Mouse (Mus musculus) gastrocnemius, postnatal 36 days (tissue): ENCODE measurements around the gene Trim47. TPM values are rescaled to one million over a fixed set of nuclear protein-coding genes. Genes with fewer than 3 reads are reported as not detected.
"Not testable (repeated sequence)": the region's sequence is repeated elsewhere in the genome, so short reads cannot be mapped to it uniquely, and the experiment has no call there.

Source experiments
- DNase-seq, 2 experiments: peaks; one replicate each; pipeline ENCODE4 v3.0.0; 2022
- intact Hi-C: fragments of 180-260 bp; cut with DNase I; formaldehyde crosslinking; loops from one replicate; pipeline ENCODE4 v1.15.1; 2025
- total RNA-seq, 2 experiments: library from RNA; stranded (reverse); gene quantifications; 2 replicates each; pipeline ENCODE4 v1.2.3; 2021

Trim47 gene
- total RNA-seq, 2 experiments from 2014 or later: 9.1 to 9.3 TPM

DNA sequence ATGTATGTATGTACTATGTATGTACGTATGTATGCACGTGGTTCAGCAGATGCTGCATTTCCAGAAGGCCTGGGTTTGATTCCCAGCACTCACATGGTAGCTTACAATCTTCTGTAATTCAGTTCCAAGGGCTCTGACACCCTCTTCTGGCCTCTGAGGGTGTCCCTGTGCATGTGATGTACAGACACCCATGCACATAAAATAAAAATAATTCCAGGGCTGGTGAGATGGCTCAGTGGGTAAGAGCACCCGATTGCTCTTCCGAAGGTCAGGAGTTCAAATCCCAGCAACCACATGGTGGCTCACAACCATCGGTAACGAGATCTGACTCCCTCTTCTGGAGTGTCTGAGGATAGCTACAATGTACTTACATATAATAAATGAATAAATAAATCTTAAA is 34.1 kb downstream of the Trim47 start:
- DNase-seq, intact Hi-C loops: not testable (repeated sequence)

DNA sequence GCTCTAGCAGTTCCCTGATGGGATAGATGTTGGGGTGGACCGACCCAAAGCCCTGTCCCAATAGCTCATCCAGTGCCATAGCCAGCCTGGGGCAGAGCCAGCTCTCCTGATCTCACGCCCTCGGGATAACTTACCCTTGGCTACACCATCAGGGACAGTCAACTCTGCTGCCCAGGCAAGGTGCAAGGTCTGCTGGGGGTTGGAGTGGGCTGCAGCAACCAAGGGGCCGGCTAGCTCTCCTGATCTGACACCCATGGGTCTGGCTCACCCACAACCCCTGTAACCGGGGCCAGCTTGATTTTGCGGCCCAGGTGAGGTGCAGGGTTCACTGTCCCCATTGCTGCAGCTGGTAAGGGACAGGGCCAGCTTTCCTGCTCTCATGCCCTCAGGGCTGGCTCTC is 35.4 kb downstream of the Trim47 start:
- DNase-seq: no peak
- intact Hi-C loops: no loop called here

DNA sequence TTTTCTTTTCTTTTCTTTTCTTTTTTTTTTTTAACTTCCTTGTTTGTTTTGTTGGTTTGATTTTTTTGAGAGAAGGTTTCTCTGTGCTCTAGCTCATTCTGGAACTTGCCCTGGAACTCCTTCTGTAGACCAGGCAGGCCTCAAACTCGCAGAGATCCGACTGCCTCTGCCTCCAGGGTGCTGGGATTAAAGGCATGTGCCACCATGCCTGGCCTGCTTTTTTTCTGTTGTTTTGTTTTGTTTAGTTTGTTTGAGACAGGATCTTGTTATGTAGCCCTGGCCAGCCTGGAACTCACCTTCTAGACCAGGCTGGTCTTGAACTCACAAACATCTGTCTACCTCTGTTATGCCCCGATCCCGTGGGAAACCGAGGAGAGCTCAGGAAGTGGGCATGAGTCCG is 37.5 kb downstream of the Trim47 start:
- DNase-seq: no peak
- intact Hi-C loops: no loop called here

DNA sequence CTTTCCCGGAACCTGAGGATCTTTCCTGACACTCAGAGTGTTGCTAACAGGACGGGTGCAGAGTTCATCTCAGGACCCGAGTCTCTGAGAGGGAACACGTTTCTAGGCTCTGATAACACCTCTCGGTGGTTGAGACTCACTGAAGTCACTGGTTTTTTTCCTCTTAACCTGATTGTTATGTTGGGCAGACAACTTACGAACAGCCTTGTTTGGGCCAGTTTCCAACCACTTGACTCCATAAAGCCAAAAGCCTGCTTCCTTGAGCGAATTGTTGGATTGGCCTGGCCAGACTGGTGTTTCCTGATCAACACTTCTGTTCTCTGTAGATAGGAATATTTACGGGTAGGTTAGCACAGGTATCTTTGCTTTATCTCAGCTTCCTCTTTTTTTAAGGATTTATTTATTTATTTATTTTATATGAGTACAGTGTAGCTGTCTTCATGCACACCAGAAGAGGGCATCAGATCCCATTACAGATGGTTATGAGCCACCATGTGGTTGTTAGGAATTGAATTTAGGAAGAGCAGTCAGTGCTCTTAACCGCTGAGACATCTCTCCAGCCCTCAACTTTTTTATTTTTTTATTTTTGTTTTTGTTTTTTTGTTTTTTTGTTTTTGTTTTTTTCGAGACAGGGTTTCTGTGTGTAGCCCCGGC is 38.1 kb downstream of the Trim47 start:
- DNase-seq: no peak
- intact Hi-C loops: no loop called here

DNA sequence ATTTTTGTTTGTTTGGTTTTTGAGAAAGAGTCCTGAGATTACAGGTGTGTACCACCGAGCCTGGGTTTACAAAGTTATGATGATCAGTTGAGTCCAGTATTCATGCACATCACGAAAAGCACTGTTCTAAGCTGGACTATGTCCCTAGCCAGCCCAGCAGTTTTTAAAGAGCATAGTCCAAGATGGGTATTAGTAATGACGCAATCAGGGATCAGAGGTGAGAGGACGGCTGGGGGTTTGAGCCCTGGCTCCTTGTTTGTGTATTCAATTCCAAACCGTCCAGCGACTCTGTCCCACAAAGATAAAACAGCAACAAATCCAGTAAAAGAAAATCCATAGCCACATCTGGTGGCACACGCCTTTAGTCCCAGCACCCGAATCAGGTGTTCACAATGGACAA is 38.8 kb downstream of the Trim47 start:
- intact Hi-C loops: no loop called here

DNA sequence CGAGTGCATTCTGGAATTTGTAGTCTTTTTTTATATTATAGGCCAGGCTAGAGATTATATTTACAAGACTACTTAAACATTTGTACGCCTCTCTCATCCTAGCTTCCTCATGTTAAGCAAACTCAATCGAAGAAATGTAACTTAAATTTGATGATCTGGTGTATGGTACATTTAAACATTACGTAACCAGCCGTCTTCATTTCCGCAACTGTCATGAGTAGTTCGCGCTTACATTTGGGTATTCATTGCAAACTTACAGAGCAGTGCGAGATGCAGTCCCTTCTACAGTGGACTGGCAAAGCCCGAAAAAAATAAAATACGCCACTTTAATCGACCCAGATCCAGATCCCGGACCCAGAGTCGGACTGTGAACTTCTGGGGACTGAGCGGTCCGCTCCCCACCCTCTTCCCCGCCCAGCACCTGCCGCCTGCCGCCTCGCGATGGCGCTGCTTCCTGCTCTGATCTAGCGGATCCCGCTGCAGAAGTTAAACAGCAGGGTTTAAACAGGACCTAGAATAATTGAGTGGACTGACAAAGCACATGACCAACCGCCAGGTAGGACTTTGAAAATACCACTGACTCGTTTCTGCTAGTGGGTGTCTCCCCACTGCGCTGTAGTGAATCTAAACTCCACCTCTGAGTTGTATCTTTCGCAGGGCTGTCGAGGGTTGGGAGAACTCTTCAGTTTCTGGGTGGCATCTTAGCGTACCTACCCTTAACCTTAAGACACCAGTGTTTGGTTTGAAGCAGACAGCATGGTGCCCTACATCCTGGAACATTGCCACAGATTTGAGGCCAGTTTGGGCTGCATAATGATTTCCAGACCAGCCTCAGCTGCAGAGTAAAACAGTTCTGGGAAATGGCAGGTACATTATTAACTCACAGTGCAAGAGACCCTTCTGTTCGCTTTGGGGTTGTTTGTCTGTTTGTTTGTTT is 39.5 kb downstream of the Trim47 start:
- intact Hi-C loops: loop anchor here (1.0 kb wide), 1 partner anchor 43 kb away; no protein-coding TSS in a partner anchor
- DNase-seq: peak; percentile 87 to 88

More for the DNA sequence above, 38.8 kb downstream of the Trim47 start:
- no peak for DNase-seq

DNA sequence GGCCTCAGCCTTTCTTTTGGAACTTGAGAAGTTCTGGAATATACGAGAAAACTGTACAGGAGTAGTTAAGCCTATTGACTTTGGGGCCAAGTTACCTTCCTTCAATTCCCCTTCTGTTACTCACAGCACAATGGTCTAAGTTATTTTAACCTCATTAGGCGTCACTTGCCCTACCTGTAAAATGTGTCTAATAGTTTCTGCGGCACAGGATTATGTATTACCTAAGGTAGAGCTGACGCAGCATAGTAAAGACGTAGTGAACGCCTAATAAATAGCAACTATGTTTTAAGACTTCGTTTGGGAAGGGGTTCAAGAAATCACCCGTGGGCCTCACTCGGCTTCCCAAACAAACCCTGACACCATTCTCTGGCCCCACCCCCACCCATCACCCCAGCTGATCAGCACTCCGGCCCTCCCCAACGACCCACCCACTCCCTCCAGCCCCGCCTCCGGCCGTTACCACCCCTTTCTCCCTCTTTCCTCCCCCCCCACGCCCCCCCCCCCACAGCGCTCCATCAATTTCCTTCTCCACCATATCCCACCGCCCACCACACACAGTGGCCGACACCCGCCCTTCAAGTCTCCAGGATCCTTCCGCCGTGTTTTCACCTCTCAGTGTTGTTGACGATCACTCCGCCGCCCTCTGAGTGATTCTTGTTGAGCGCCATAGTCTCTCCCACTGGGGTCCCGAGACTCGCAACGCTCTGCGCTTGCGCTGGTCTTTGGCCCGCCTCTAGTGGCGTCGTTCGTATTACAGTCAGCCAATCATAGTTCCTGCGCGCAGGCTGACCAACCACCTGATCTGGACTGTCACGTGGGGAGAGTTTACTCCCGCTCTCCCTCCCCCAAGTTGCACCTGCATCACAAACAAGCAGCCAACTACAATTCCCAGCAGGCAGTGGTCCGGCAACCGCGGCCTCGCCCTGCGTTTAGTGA is 40.5 kb downstream of the Trim47 start, which contains the start of gene Wbp2:
Gene Wbp2 (minus strand): TSS at position 738 of the 936 bp plus-strand sequence.
- intact Hi-C loops: loop anchor here (1.0 kb wide), 1 partner anchor 44 kb away; no protein-coding TSS in a partner anchor

DNA sequence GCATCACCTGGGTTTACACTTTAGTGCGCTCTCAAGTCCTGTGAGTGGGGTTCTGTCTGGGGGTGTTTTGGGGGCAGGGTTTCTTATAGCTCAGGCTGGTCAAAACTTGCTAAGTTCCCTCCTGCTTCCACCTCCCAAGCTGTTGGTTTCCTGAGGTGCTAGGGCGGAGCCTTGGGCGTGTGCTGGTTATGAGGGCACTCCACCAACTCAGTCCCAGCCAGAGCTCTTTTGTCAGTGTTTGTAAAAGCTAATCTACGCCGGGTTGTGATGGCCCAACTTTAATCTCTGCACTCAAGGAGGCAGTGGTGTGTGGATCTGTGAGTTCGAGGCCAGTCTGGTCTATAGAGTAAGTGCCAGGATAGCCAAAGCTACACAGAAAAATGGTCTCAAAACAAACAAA is 42.8 kb downstream of the Trim47 start:
- DNase-seq: no peak
- intact Hi-C loops: loop anchor here (5.0 kb wide), 1 partner anchor 47 kb away; no protein-coding TSS in a partner anchor

More for the DNA sequence above, 40.5 kb downstream of the Trim47 start, which contains the start of gene Wbp2:
- DNase-seq: peak; percentile 95 to 96

DNA sequence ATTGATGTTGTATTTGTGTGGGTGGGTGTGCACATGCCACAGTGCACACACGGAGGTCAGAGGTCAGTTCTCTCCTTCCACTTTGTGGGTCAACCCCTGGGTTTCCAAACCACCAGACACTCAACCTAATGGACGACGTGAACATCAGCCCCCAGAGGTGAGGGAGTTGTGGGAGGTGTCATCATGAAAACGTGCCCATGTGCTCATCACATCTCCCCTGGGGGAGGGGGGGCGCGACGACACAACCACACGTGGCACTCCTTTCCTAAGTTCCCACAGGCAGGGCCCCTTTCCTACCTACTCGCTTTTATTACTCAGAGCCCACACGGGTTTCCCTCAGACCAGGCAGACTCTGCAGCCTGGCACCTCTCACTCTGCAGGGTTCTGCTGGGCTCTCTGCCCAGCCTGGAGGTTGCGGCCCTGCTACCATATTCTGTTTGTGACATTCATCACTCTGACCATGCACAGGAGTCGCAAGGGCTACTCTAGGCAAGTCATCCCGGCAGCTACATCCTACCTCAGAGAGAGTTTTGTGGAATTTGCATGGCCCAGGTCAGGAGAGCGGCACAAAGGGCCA is 43.8 kb downstream of the Trim47 start:
- intact Hi-C loops: loop anchor here (5.0 kb wide), 1 partner anchor 46 kb away; no protein-coding TSS in a partner anchor
- no peak for DNase-seq

DNA sequence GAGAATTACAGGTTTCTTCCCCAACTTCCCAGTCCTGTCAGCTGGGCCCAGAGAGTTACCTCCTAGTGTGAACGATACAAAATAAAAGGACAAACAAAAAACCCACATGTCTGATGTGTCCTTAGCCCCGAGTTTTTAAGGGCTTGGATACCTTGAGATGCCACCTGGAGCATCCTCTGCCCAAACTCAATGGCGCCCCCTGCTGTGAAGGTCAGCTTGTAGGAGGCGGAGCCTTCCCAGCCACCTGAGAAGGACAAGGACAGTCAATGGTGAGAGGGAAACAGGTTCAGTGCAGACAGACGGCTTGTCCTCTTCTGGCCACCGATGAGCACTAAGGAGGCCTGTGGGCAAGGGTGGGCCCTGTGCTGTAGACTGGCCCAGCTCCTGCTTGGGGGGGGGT is 45.9 kb downstream of the Trim47 start:
- intact Hi-C loops: loop anchor here (5.0 kb wide), 1 partner anchor 44 kb away; no protein-coding TSS in a partner anchor
- peak in 1 of 2 experiments; percentile 48 for DNase-seq

DNA sequence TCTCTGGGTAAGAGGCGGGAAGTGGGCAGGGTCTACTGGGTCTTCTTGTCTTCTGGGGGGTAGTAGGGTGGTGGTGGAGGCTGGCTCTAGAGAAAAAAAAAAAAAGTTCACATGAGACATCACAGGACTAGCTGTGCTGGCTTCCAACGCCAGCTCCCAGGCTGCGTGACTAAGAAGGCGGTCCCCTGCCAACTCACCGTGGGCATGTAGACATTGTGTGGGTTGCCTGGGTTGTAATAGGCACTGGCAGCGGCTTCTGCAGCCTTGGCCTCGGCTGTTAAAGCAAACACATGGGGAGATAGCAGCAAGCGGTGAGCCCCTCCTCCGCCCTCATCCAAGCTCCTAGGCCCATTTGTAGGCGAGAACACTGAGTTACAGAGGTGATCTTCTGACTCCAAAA is 47.5 kb downstream of the Trim47 start:
- DNase-seq: no peak

DNA sequence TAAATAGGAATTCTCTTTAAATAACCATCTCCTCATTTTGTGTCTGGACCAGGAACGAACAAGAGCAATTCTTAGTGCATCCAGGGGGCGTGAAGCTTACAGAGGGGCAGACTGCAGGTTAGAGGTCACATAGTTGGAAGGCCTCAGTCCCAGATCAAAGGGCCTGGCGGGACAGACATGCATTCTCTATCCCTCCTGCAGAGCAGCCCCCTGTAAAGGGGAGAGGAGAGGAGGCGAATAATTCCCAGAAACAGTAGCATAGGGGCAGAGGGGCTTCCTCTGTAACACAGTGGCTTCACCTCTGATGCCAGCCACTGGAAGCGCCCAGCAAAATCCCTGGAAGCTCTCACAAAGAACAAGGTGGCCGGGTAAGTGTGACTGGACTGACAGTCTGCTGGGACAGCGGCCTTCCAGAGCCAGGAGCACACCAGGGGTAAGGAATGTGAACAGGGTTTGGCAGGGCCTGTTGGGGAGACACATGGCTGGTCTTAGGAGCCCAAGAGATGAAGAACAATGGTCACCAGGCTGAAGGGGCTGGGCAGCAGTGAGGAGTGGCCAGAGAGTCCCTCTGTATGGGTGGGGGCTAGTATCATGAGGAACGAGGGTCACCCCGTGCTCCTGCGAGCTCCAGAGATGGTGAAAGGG is 48.2 kb downstream of the Trim47 start:
- intact Hi-C loops: no loop called here
- DNase-seq: no peak

More for the DNA sequence above, 47.5 kb downstream of the Trim47 start:
- intact Hi-C loops: no loop called here

DNA sequence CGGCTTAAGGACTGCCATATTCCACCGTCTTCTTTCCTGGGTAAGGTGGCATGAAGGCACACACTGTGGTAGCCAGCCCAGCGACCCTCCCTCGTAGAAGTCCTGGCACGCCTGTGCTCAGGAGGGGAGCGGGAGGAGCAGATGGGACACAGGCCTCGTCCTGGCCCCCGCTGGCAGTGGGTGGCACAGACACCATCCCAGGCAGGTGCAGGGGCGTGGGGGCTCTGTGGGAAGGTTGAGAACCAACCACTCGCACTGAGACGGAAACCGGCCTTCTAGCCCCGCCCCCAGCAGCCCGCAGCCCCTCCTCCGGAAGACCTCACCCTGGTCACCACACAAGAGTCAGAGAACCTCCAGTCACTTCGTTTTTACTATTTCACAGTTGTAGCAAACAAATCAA is 48.8 kb downstream of the Trim47 start:
- intact Hi-C loops: no loop called here
- no peak for DNase-seq

DNA sequence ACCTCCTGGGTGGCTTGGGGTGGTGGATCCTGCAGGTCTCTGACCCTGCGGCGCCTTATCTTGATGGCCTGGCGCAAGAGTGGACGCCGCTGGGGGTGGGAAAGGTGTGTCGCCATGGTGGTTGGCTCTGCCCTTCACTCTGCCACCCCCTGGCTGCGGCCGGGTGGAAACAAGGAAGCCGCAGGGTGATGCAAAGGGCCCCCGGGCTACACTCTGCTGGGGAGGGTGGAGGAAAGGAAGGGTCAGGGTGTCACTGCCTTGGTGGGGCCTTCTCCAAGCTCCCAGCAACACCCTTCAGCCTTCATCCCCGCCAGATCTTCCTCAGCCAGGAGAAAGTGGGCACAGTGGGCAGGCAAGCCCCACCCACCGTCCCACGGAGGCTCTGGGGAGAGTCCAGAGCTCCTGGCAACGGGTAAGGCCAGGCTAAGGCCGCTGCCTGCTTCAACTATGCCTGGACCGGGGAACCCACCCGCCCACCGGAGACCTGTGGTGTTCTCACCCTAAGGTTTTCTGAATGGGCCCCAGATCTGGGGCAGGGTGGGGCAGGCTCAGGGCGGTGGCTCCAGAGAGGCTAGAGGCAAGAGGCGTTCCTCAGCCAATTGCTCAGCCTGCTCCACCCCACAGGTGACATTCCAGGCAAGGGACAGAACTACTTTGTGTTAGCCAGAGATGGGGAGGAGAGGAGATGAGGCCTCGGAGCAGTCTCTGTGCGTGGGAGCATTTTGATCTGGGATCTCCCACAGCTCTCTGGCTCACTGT is 49.4 kb downstream of the Trim47 start, which contains the start of gene Unc13d:
Gene Unc13d (minus strand): TSS at position 516 of the 759 bp plus-strand sequence.
- no peak for DNase-seq
- intact Hi-C loops: no loop called here

DNA sequence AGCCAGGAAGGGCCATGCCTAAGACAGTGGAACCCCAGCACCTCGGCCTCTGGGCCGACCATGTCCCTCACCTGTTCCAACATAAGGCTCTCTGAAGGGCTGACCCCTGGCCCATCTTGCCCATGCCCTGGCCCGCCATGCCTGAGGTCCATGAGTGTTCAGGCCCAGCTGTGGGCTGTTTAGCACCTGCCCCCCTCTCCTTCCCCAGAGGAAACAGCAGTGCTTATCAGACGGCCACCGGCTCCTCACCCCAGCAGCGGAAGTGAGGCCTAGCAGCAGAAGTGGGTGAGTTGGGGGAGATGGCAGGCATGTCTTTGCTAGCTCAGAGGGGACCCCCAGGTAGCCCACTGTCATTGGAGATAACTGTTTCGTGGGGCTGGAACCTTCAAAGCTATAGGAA is 50.2 kb downstream of the Trim47 start:
- intact Hi-C loops: no loop called here
- DNase-seq: no peak

DNA sequence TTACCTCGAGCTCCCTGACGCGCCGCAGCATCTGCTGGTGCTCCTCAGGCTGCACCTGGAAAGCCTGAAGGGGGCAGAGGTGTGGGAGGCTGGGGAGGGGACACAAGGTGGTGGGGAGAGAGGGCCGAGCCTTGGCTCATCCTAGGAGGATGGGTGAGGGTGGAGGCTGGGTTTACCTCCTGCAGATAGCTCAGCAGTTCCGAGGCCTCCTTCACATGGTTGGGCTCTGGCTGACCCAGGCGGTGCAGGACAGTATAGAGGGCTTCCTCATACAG is 50.8 kb downstream of the Trim47 start:
- intact Hi-C loops: no loop called here
- DNase-seq: no peak

DNA sequence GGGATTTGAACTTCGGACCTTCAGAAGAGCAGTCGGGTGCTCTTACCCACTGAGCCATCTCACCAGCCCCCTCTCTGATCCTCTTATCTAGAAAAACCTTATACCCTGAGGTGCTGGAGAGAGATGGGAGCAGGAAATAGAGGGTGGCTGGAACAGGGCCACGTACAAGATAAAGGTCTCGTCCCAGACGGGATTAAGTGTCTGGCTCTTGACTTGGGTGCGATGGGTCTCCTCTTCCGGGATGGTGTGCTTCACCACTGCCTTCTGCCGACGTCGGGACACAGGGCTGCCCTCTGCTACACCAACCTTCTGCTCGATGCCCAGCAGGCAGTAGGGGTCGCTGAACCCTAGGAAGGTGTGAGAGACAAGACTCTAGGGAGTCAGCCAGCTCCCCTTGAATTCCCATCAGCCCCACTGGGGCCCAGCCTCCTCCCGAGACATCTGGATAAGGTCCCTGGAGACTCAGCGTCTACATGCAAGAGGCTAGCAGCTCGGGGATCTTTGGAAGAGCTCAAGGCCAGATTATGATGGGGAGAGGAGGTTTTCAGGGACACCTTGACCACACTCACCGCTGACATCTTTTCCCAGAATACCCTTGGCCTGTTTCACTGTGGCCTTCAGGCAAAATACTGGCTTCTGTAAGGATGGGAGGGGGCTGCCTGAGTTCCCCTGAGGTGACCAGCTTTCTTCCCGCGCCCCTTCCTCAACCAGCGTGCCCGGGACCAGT is 51.3 kb downstream of the Trim47 start:
- intact Hi-C loops: no loop called here
- no peak for DNase-seq

DNA sequence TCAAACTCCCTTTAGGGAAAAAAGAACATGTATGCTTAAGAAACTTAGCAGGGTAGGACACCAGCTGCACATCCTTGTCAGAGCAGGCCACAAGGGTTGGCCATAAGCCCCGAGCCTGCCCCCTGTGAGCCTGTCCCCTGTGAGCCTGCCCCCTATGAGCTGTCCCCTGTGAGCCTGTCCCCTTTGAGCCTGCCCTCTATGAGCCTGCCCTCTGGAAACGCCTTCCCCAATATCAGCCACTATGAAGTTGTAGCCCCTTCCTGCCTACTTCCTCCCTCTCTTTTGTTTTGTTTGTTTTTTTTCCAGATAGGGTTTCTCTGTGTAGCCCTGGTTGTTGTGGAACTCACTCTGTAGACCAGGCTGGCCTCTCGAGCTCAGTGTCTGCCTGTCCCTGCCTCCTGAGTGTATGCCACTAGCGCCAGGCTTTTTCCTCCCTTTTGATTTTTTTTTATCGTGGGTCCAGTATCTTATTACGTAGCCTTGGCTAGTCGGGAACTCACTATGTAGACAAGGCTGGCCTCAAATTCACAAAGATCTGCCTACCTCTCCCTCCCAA is 52.5 kb downstream of the Trim47 start:
- intact Hi-C loops: no loop called here

More for the DNA sequence above, 52.5 kb downstream of the Trim47 start:
- no peak for DNase-seq
